9 mouse cellular contexts compared by ENCODE assay signal in the genomic region with DNA sequence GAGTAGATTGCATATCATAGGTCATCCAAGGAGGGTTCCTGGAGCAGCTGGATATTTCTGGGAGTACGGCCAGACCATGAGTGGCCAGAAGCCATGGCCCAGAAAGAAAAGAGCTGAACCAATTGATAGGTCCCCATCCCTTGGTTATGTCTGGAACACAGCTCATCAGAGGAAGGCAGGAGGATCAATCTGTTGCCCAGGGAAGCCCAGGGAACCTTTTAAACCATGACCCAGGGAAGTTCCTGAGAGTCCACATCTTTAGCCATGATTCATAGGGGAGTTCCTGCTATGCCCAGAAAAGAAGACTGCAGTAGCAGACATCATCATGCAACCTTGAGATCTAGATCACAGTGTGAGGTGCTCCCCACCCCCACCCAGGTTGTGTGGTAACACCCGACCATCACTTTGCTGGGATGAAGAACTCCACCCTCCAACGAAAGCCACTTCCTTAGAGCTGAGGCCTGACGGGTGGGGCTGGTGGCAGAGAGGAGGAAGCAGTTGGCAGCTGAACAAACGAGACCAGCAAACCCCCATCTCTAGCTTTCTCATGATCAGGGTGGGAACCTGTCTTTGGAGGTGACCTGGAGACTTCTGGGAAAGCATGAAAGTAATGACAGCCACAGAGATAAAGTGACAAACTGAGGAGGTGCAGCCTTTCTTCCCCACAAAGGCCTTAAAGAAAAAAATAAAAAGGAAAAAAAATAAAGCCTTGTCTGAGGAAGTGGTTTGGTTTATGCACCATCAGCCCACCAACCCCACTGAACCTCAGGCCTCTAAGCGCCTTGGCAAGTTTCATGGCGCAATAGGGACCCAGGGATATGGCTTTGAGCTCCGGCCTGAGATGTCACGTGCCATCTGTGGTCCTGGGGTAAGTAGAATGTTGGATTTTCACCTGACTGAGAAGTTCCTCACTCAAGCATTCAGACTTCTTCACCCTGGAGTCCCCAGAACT. TPM values are rescaled to one million over a fixed set of nuclear protein-coding genes. Genes with fewer than 3 reads are reported as not detected.
DNase-seq lines count a peak whose midpoint lies in the region; ATAC-seq lines count a peak whose summit lies in the region.
"Had no signal": no experiment of that assay in that cellular context is flagged by ENCODE, and none has a peak within 500 bp of the region (broad histone marks: within the 10 kb centered on the region; RNA-seq: fewer than 3 reads in every experiment).

No protein-coding gene starts in this region.

- H3K27me3 ChIP-seq in heart, embryonic 11.5 days (ENCODE audit: control insufficient read depth, insufficient read depth, low read length): no peaks in the 10 kb centered on the region

- ATAC-seq in heart, embryonic 11.5 days (replicated peaks; ENCODE audit: insufficient number of reproducible peaks, low FRiP score, low TSS enrichment): no peak
- ATAC-seq in megakaryocyte, adult 5-6 weeks (ENCODE audit: poor library complexity, severe bottlenecking): peak; percentile 88

- H3K9ac ChIP-seq in heart, embryonic 11.5 days (ENCODE audit: low read depth, low read length): no peak overlapping the region

- no peaks in the 10 kb centered on the region for H3K9me3 ChIP-seq in heart, embryonic 11.5 days (replicated peaks; ENCODE audit: control insufficient read depth, low read length)

- no peak overlapping the region for H3K4me3 ChIP-seq in heart, embryonic 11.5 days (ENCODE audit: low read depth, low read length)

- peaks cover 5% of the 10 kb centered on the region; the same call in 1 of the 2 replicates for H3K4me1 ChIP-seq in heart, embryonic 11.5 days (ENCODE audit: control insufficient read depth, insufficient read depth, low read length)

- peak; percentile 53 to 59 for DNase-seq in heart, adult 18-20 months
- peak; percentile 31 to 36 for DNase-seq in heart, adult 9 months (ENCODE audit: low spot score in 2 of 2)
- peak; percentile 94 for DNase-seq in thymus, postnatal 0 days (ENCODE audit: low spot score)
- no peak for DNase-seq in ovary, postnatal 36 days (ENCODE audit: low spot score)
- DNase-seq in layer of hippocampus, adult 18-20 months (ENCODE audit: low spot score in 2 of 2): no peak
- DNase-seq in urinary bladder, postnatal 36 days (ENCODE audit: low spot score in 2 of 2): no peak
- DNase-seq: cerebellum, postnatal 10 days had no signal

- H3K36me3 ChIP-seq in heart, embryonic 11.5 days (ENCODE audit: control insufficient read depth, insufficient read depth, low read length): no peaks in the 10 kb centered on the region

- no peak overlapping the region for H3K4me2 ChIP-seq in heart, embryonic 11.5 days

- no peak overlapping the region for H3K27ac ChIP-seq in heart, embryonic 11.5 days (ENCODE audit: low read depth, low read length)

- 65% methylated on average over 9 of the region's 9 CpGs for WGBS in heart, embryonic 11.5 days (ENCODE audit: insufficient replicate concordance)

RNA-seq across cellular contexts. Expression of a gene that starts 47.2 kb away (rescaled TPM):
- 1 to 10 TPM; 4.7 to 5.5 TPM for total RNA-seq in heart, adult 18-20 months (2021)
- polyA plus RNA-seq in heart, embryonic 11.5 days (2014; fragmentation: Nextera tagmentation; extraction: Ambion mirVana): 3.0 and 4.4 TPM in 2 replicates
- 25.3 and 27.4 TPM in 2 replicates for total RNA-seq in megakaryocyte, adult 5-6 weeks (2015)
- 36.0 and 39.1 TPM in 2 replicates for total RNA-seq in megakaryocyte, adult 5-6 weeks (2017)
- 22.8 and 27.4 TPM in 2 replicates for polyA plus RNA-seq in thymus, postnatal 0 days (2015; fragmentation: Nextera tagmentation; extraction: Ambion mirVana)
- total RNA-seq in layer of hippocampus, adult 18-20 months (2021): 10 to 100 TPM; 25.2 to 28.2 TPM

Comparison
In these comparisons a context has a peak if more than half of its experiments do, and no peak if none do; other contexts are left out.
1. DNase-seq: peak in heart, adult 18-20 months (2 of 2), heart, adult 9 months (2 of 2) and thymus, postnatal 0 days (single experiment); none in ovary, postnatal 36 days (single experiment), layer of hippocampus, adult 18-20 months (0 of 2) and urinary bladder, postnatal 36 days (0 of 2).
2. RNA of a gene that starts 47.2 kb away (total RNA-seq): 25.3 to 39.1 TPM in megakaryocyte, adult 5-6 weeks and 25.2 to 28.2 TPM in layer of hippocampus, adult 18-20 months; 4.7 to 5.5 TPM in heart, adult 18-20 months; every median in the first group is over 4 times any median in the second.